11 mouse cellular contexts compared by ENCODE assay signal in genomic region chr3:145356865-145357487, GRCm38 (mm10).
"Had no signal": no experiment of that assay in that cellular context is flagged by ENCODE, and none has a peak within 500 bp of the region (broad histone marks: within the 10 kb centered on the region; RNA-seq: fewer than 3 reads in every experiment).

No protein-coding gene starts in this region.

- ATAC-seq: midbrain, embryonic 16.5 days had no signal

- H3K27ac ChIP-seq: hindbrain, embryonic 15.5 days; limb, embryonic 13.5 days; liver, embryonic 14.5 days; midbrain, embryonic 12.5 days; neural tube, embryonic 13.5 days had no signal

- H3K36me3 ChIP-seq: hindbrain, embryonic 15.5 days; midbrain, embryonic 12.5 days; neural tube, embryonic 13.5 days had no signal

- H3K4me1 ChIP-seq: hindbrain, embryonic 15.5 days; limb, embryonic 13.5 days; midbrain, embryonic 12.5 days; neural tube, embryonic 13.5 days had no signal

- H3K9ac ChIP-seq: hindbrain, embryonic 15.5 days; limb, embryonic 13.5 days; liver, embryonic 14.5 days; midbrain, embryonic 12.5 days; neural tube, embryonic 13.5 days had no signal

- H3K9me3 ChIP-seq: hindbrain, embryonic 15.5 days; limb, embryonic 13.5 days; midbrain, embryonic 12.5 days; neural tube, embryonic 13.5 days had no signal

- H3K27me3 ChIP-seq: hindbrain, embryonic 15.5 days; limb, embryonic 13.5 days; midbrain, embryonic 12.5 days; neural tube, embryonic 13.5 days had no signal

- DNase-seq: kidney, adult 8-10 months; left cerebral cortex, postnatal 4 days; lung, adult 18-20 months; lung, postnatal 14 days; thymus, postnatal 36 days had no signal

- H3K4me2 ChIP-seq: hindbrain, embryonic 15.5 days; limb, embryonic 13.5 days; midbrain, embryonic 12.5 days; neural tube, embryonic 13.5 days had no signal

- H3K4me3 ChIP-seq: hindbrain, embryonic 15.5 days; limb, embryonic 13.5 days; midbrain, embryonic 12.5 days; neural tube, embryonic 13.5 days had no signal
